Mouse (Mus musculus) megakaryocyte, adult 5-6 weeks (primary cell): ENCODE results near the gene Naa25. TPM values are rescaled to one million over a fixed set of nuclear protein-coding genes. Genes with fewer than 3 reads are reported as not detected.

ENCODE experiments used
- ATAC-seq: 2 replicates; pipeline ENCODE4 v1.8.0; 2016; ENCODE audit warnings: mild to moderate bottlenecking, inconsistent platforms; ENCODE audit not compliant: poor library complexity, severe bottlenecking
- total RNA-seq, 2 experiments: library from RNA; stranded (forward) in 1 of 2; stranded (reverse) in 1 of 2; fragments of 153-499, 151-499 nt in 1 of 2; fragments of 221-1000, 200-1000 nt in 1 of 2; gene quantifications; 2 replicates each; pipeline versions ENCODE4 v1.2.3 to v1.2.4; 2015 to 2017

Naa25 gene
- total RNA-seq, 2 experiments from 2014 or later, result 13.3 to 25.6 TPM

- no peak for ATAC-seq
Measured at GRCm38 (mm10) chr5:121451644-121452025, 53.9 kb downstream of the Naa25 start, which contains the start of gene Tmem116. TSS of gene Tmem116 (plus strand) at chr5:121451893.

GRCm38 (mm10) chr5:121452026-121452869 lies 54.5 kb downstream of the Naa25 start, which contains the start of gene Erp29:
TSS of gene Erp29 (minus strand) at chr5:121452506.
- ATAC-seq, result peak; percentile 87

GRCm38 (mm10) chr5:121452906-121453305 lies 55.2 kb downstream of the Naa25 start:
- no peak for ATAC-seq

- no peak for ATAC-seq
Measured at GRCm38 (mm10) chr5:121453743-121454502, 56.2 kb downstream of the Naa25 start.

GRCm38 (mm10) chr5:121454503-121454782 lies 56.7 kb downstream of the Naa25 start:
- no peak for ATAC-seq

- no peak for ATAC-seq
Measured at GRCm38 (mm10) chr5:121455510-121456265, 58.0 kb downstream of the Naa25 start.

GRCm38 (mm10) chr5:121461339-121462170 lies 63.8 kb downstream of the Naa25 start:
- ATAC-seq, result no peak

- ATAC-seq, result peak; percentile 81
Measured at GRCm38 (mm10) chr5:121462171-121462502, 64.4 kb downstream of the Naa25 start.

- no peak for ATAC-seq
Measured at GRCm38 (mm10) chr5:121462967-121463366, 65.2 kb downstream of the Naa25 start.

GRCm38 (mm10) chr5:121463601-121464250 lies 66.0 kb downstream of the Naa25 start:
- ATAC-seq, result no peak

GRCm38 (mm10) chr5:121469566-121469965 lies 71.8 kb downstream of the Naa25 start:
- no peak for ATAC-seq

- ATAC-seq, result no peak
Measured at GRCm38 (mm10) chr5:121472411-121472810, 74.7 kb downstream of the Naa25 start.

GRCm38 (mm10) chr5:121474610-121475009 lies 76.9 kb downstream of the Naa25 start:
- ATAC-seq, result no peak

- no peak for ATAC-seq
Measured at GRCm38 (mm10) chr5:121476040-121476439, 78.3 kb downstream of the Naa25 start.

GRCm38 (mm10) chr5:121477680-121478079 lies 79.9 kb downstream of the Naa25 start:
- peak; percentile 83 for ATAC-seq

GRCm38 (mm10) chr5:121484801-121485200 lies 87.1 kb downstream of the Naa25 start:
- no peak for ATAC-seq

GRCm38 (mm10) chr5:121493305-121493704 lies 95.6 kb downstream of the Naa25 start:
- ATAC-seq, result no peak
